8 mouse cellular contexts compared by ENCODE assay signal in the genomic region with DNA sequence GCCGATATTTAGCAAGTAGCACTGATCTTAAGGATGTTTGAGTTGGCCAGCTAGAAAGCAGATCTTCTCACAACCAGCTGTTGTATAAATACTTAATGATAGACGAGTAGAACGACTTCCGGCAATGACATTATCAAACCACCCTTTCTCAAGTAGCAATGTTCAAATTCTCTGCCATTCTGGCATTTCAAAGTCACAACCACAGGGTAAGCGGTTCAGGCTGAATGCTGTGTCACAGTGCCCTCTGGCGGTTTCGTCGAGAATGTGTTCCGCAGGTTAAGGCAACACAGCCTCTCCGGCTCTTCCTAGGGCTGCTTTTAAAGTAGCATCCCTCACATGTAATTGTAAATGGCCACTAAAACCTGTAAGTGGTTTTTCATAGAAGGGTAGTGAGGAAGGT. TPM values are rescaled to one million over a fixed set of nuclear protein-coding genes. Genes with fewer than 3 reads are reported as not detected.
DNase-seq lines count a peak whose midpoint lies in the region; ATAC-seq and TF ChIP-seq lines count a peak whose summit lies in the region.

No protein-coding gene starts in this region.

- ATAC-seq in forebrain, embryonic 11.5 days (replicated peaks; ENCODE audit: low FRiP score) = no peak

- intact Hi-C loops in heart, postnatal 36 days (cut with DNase I) = loop anchor here (1.0 to 5.0 kb wide), 5 partner anchors 58 to 854 kb away; no protein-coding TSS in a partner anchor

- H3K4me3 ChIP-seq in MEL (ENCODE audit: control insufficient read depth in 1 of 2, insufficient read depth in 1 of 2, low read depth in 2 of 2, low read length in 2 of 2) = no peak overlapping the region
- H3K4me3 ChIP-seq in forebrain, embryonic 11.5 days (ENCODE audit: low read depth, low read length) = no peak overlapping the region

- TF ChIP-seq POLR2A in MEL (IDR thresholded peaks at IDR 0.05; ENCODE audit: control insufficient read depth in 1 of 2, insufficient read depth in 1 of 2, low read depth in 1 of 2, low read length in 2 of 2, poor library complexity in 1 of 2) = no peak

- no peaks in the 10 kb centered on the region for H3K79me2 ChIP-seq in MEL (ENCODE audit: control insufficient read depth, insufficient read depth, low read length, poor library complexity)

- peak; percentile 95 to 99 (median 97) for TF ChIP-seq CTCF in MEL (IDR thresholded peaks at IDR 0.05 in 2 of 3, conservative IDR thresholded peaks at IDR 0.05 in 1 of 3; ENCODE audit: control insufficient read depth in 1 of 3, insufficient read depth in 1 of 3, low read depth in 2 of 3, low read length in 3 of 3, poor library complexity in 1 of 3, severe bottlenecking in 1 of 3)

- TF ChIP-seq EP300 in MEL (IDR thresholded peaks at IDR 0.05; ENCODE audit: low read depth in 1 of 2, low read length in 2 of 2) = no peak

- DNase-seq in MEL (ENCODE audit: low read depth, low spot score) = peak; percentile 88
- DNase-seq in c-Kit-negative CD71-positive TER-119-positive erythroid progenitor cells, embryonic 14.5 days (ENCODE audit: low read depth, low spot score) = peak; percentile 29
- DNase-seq in forebrain, embryonic 11.5 days (ENCODE audit: low spot score) = peak; percentile 90
- DNase-seq in heart, postnatal 36 days = peak; percentile 85 to 90
- peak; percentile 57 for DNase-seq in layer of hippocampus, adult 9-11 months
- peak; percentile 89 for DNase-seq in lung, postnatal 36 days
- DNase-seq in retina, postnatal 1 day = peak; percentile 84
- peak; percentile 95 for DNase-seq in thymus, postnatal 4 days

- H3K9ac ChIP-seq in MEL (ENCODE audit: control insufficient read depth, low read depth, low read length, poor library complexity, severe bottlenecking) = no peak overlapping the region
- no peak overlapping the region for H3K9ac ChIP-seq in forebrain, embryonic 11.5 days (ENCODE audit: low read length)

- H3K4me2 ChIP-seq in forebrain, embryonic 11.5 days (ENCODE audit: low read depth, low read length, severe bottlenecking) = no peak overlapping the region

- H3K36me3 ChIP-seq in MEL (ENCODE audit: control insufficient read depth in 1 of 2, insufficient read depth in 2 of 2, low read length in 2 of 2) = no peaks in the 10 kb centered on the region
- no peaks in the 10 kb centered on the region; the same call in 1 of the 2 replicates for H3K36me3 ChIP-seq in forebrain, embryonic 11.5 days (ENCODE audit: control insufficient read depth, insufficient read depth, low read length)

- no peaks in the 10 kb centered on the region for H3K4me1 ChIP-seq in MEL (ENCODE audit: control insufficient read depth in 1 of 2, insufficient read depth in 2 of 2, low read length in 2 of 2)
- no peaks in the 10 kb centered on the region for H3K4me1 ChIP-seq in forebrain, embryonic 11.5 days (replicated peaks; ENCODE audit: control insufficient read depth, insufficient read depth, low read length)

- TF ChIP-seq RAD21 in MEL (IDR thresholded peaks at IDR 0.05; ENCODE audit: low read depth, low read length) = peak; percentile 100

- H3K9me3 ChIP-seq in MEL (replicated peaks; ENCODE audit: insufficient read depth, low read length) = no peaks in the 10 kb centered on the region
- no peaks in the 10 kb centered on the region for H3K9me3 ChIP-seq in forebrain, embryonic 11.5 days (ENCODE audit: control insufficient read depth, low read length)

- H3K27ac ChIP-seq in MEL (ENCODE audit: control insufficient read depth, low read depth, low read length) = no peak overlapping the region
- H3K27ac ChIP-seq in forebrain, embryonic 11.5 days (ENCODE audit: low read depth, low read length) = no peak overlapping the region

- 16% methylated on average over 10 of the region's 10 CpGs for WGBS in forebrain, embryonic 11.5 days

- H3K27me3 ChIP-seq in MEL (ENCODE audit: control insufficient read depth in 1 of 2, insufficient read depth in 2 of 2, low read length in 2 of 2) = no peaks in the 10 kb centered on the region
- no peaks in the 10 kb centered on the region for H3K27me3 ChIP-seq in forebrain, embryonic 11.5 days (ENCODE audit: control insufficient read depth, insufficient read depth, low read length)

TF ChIP-seq in MEL, 35 proteins besides CTCF, POLR2A, EP300 and RAD21:
- TF ChIP-seq HCFC1 (IDR thresholded peaks at IDR 0.05; ENCODE audit: low read depth, low read length) (no peak), MEF2A (IDR thresholded peaks at IDR 0.05; ENCODE audit: extremely low read depth, insufficient replicate concordance, low read depth, low read length, poor library complexity, severe bottlenecking) (no peak), MXI1 (IDR thresholded peaks at IDR 0.05; ENCODE audit: low read depth, low read length) (no peak), TBP (IDR thresholded peaks at IDR 0.05; ENCODE audit: low read depth, low read length) (no peak), USF1 (IDR thresholded peaks at IDR 0.05; ENCODE audit: low read depth, low read length) (no peak), CHD2 (IDR thresholded peaks at IDR 0.05; ENCODE audit: low read length) (no peak), KAT2A (conservative IDR thresholded peaks at IDR 0.05; ENCODE audit: low read depth, low read length) (no peak), SIN3A (IDR thresholded peaks at IDR 0.05; ENCODE audit: low read length) (peak; percentile 72), GATA1 (IDR thresholded peaks at IDR 0.05; ENCODE audit: low read depth, low read length) (0 out of 2 replicates have a peak, but pooled peaks have one; percentile 7), POLR2AphosphoS5 (IDR thresholded peaks at IDR 0.05; ENCODE audit: borderline replicate concordance, low read depth, low read length) (no peak), GABPA (IDR thresholded peaks at IDR 0.05; ENCODE audit: low read depth, low read length) (no peak), ZKSCAN1 (IDR thresholded peaks at IDR 0.05; ENCODE audit: low read depth, low read length) (no peak), BHLHE40 (IDR thresholded peaks at IDR 0.05; ENCODE audit: borderline replicate concordance, low read depth, low read length) (no peak), NRF1 (IDR thresholded peaks at IDR 0.05; ENCODE audit: insufficient read depth, low read depth, low read length, poor library complexity, severe bottlenecking) (no peak), POLR2AphosphoS2 (IDR thresholded peaks at IDR 0.05; ENCODE audit: low read length) (no peak), MAFK (IDR thresholded peaks at IDR 0.05; ENCODE audit: borderline replicate concordance, low read depth, low read length) (no peak), MYC (IDR thresholded peaks at IDR 0.05; ENCODE audit: low read depth, low read length) (no peak), MAZ (IDR thresholded peaks at IDR 0.05; ENCODE audit: low read depth, low read length) (no peak), ELF1 (IDR thresholded peaks at IDR 0.05; ENCODE audit: low read depth, low read length) (no peak), ZMIZ1 (IDR thresholded peaks at IDR 0.05; ENCODE audit: low read depth, low read length) (no peak), E2F4 (IDR thresholded peaks at IDR 0.05; ENCODE audit: borderline replicate concordance, low read depth, low read length) (no peak), ZC3H11A (IDR thresholded peaks at IDR 0.05; ENCODE audit: low read depth, low read length) (peak; percentile 99), ZNF384 (IDR thresholded peaks at IDR 0.05; ENCODE audit: low read depth, low read length) (no peak), CHD1 (IDR thresholded peaks at IDR 0.05; ENCODE audit: low read depth, low read length) (no peak), TAL1 (IDR thresholded peaks at IDR 0.05; ENCODE audit: low read length) (no peak), SMC3 (IDR thresholded peaks at IDR 0.05; ENCODE audit: low read depth, low read length) (peak; percentile 100), MYB (IDR thresholded peaks at IDR 0.05; ENCODE audit: low read depth, low read length) (no peak), USF2 (IDR thresholded peaks at IDR 0.05; ENCODE audit: borderline replicate concordance in 1 of 2, insufficient read depth in 1 of 2, low read depth in 1 of 2, low read length in 2 of 2) (no peak), UBTF (IDR thresholded peaks at IDR 0.05; ENCODE audit: borderline replicate concordance, insufficient read depth, low read depth, low read length) (no peak)

RNA-seq across cellular contexts. Expression of a gene that starts 25.8 kb away (rescaled TPM):
- total RNA-seq in MEL (2012; rRNA removed) = 187 and 212 TPM in 2 replicates
- polyA plus RNA-seq in MEL (2012; ENCODE audit: insufficient read depth in 1 of 2, insufficient read length in 2 of 2, low read depth in 1 of 2, low replicate concordance in 2 of 2, missing spikeins in 1 of 2) = 1,000 to 10,000 TPM in 1 of 2 experiments, 100 to 1,000 TPM in 1; 298 to 1,026 TPM
- 330 and 345 TPM in 2 replicates for polyA plus RNA-seq in forebrain, embryonic 11.5 days (2014; fragmentation: Nextera tagmentation; extraction: Ambion mirVana)
- total RNA-seq in heart, postnatal 36 days (2021) = 100 to 1,000 TPM; 436 to 467 TPM

RNA-seq across cellular contexts. Expression of a gene that starts 39.0 kb away (rescaled TPM):
- 80.6 and 105 TPM in 2 replicates for total RNA-seq in MEL (2012; rRNA removed)
- 100 to 1,000 TPM; 212 to 571 TPM for polyA plus RNA-seq in MEL (2012; ENCODE audit: insufficient read depth in 1 of 2, insufficient read length in 2 of 2, low read depth in 1 of 2, low replicate concordance in 2 of 2, missing spikeins in 1 of 2)
- polyA plus RNA-seq in forebrain, embryonic 11.5 days (2014; fragmentation: Nextera tagmentation; extraction: Ambion mirVana) = 499 and 501 TPM in 2 replicates
- total RNA-seq in heart, postnatal 36 days (2021) = 10 to 100 TPM; 88.0 to 92.7 TPM

RNA-seq across cellular contexts. Expression of a gene that starts 58.9 kb away (rescaled TPM):
- total RNA-seq in MEL (2012; rRNA removed) = 16.0 and 16.5 TPM in 2 replicates
- polyA plus RNA-seq in MEL (2012; ENCODE audit: insufficient read depth in 1 of 2, insufficient read length in 2 of 2, low read depth in 1 of 2, low replicate concordance in 2 of 2, missing spikeins in 1 of 2) = 10 to 100 TPM in 1 of 2 experiments, not detected in 1; 24.9 TPM
- 52.5 and 57.2 TPM in 2 replicates for polyA plus RNA-seq in forebrain, embryonic 11.5 days (2014; fragmentation: Nextera tagmentation; extraction: Ambion mirVana)
- 10 to 100 TPM; 44.7 to 57.0 TPM for total RNA-seq in heart, postnatal 36 days (2021)

Comparison
In these comparisons a context has a peak if more than half of its experiments do, and no peak if none do; other contexts are left out.
1. DNase-seq: peak in every context shown above with its lines; median percentile 95 in thymus, postnatal 4 days; 90 in forebrain, embryonic 11.5 days; 89 in lung, postnatal 36 days; 88 in MEL; 88 in heart, postnatal 36 days; 84 in retina, postnatal 1 day; 57 in layer of hippocampus, adult 9-11 months; 29 in c-Kit-negative CD71-positive TER-119-positive erythroid progenitor cells, embryonic 14.5 days.